Mouse (Mus musculus): ENCODE results near the gene Gm2115. TPM values are rescaled to one million over a fixed set of nuclear protein-coding genes. Genes with fewer than 3 reads are reported as not detected.

Gm2115 gene
- total and polyA plus RNA-seq, 3 experiments: under 0.01 to 0.14 TPM; not detected in 1

GRCm38 (mm10) chr7:84578841-84579240 lies 50.1 kb downstream of the Gm2115 start:
- no peak overlapping the region for H3K9ac ChIP-seq (ENCODE audit: insufficient read depth, low read depth)
- in situ Hi-C loops (cut with MboI; ENCODE audit: low pct_ligation_motif_present, low pct_unique_long_range_greater_than_20kb, low sequenced_read_pairs) (no loop called here), dilution Hi-C loops (cut with MboI; ENCODE audit: extremely low pct_ligation_motif_present, extremely low pct_unique_long_range_greater_than_20kb, low sequenced_read_pairs) (no loop called here)
- peaks cover 2 to 9% of the 10 kb centered on the region in 2 experiments; a peak in 1 of 4 replicates for H3K4me1 ChIP-seq (ENCODE audit: control insufficient read depth in 1 of 2, insufficient read depth in 2 of 2)
- H3K4me2 ChIP-seq (ENCODE audit: insufficient read depth, low read depth, poor library complexity, severe bottlenecking): no peak overlapping the region
- no peak overlapping the region for H3K4me3 ChIP-seq (replicated peaks in 1 of 3; ENCODE audit: low read depth in 2 of 3, low read length in 2 of 3, poor library complexity in 1 of 3)
- no peaks in the 10 kb centered on the region for H3K79me2 ChIP-seq (replicated peaks; ENCODE audit: control insufficient read depth, extremely low read depth, insufficient read depth, poor library complexity, severe bottlenecking)
- peaks cover 4 to 26% of the 10 kb centered on the region in 2 experiments for H3K36me3 ChIP-seq (replicated peaks in 1 of 2; ENCODE audit: control insufficient read depth in 1 of 2, insufficient read depth in 1 of 2, low read length in 1 of 2)
- H3K27ac ChIP-seq (ENCODE audit: insufficient read depth, low read depth): no peak overlapping the region
- no peaks in the 10 kb centered on the region for H3K9me3 ChIP-seq (replicated peaks; ENCODE audit: low read length)
- H3K27me3 ChIP-seq (replicated peaks): no peaks in the 10 kb centered on the region
- no peak for TF ChIP-seq ZKSCAN1 (IDR thresholded peaks at IDR 0.05; ENCODE audit: borderline replicate concordance, low read depth, low read length)
- TF ChIP-seq TCF12 (IDR thresholded peaks at IDR 0.05; ENCODE audit: low read depth, low read length): no peak
- TF ChIP-seq E2F4 (IDR thresholded peaks at IDR 0.05; ENCODE audit: insufficient replicate concordance, low read depth, low read length): no peak
- no peak for DNase-seq (ENCODE audit: extremely low read depth)

GRCm38 (mm10) chr7:84579769-84580168 lies 51.0 kb downstream of the Gm2115 start:
- Histone ChIP-seq H3K4me2 (ENCODE audit: insufficient read depth, low read depth, poor library complexity, severe bottlenecking) (no peak overlapping the region), H3K27me3 (replicated peaks) (no peaks in the 10 kb centered on the region), H3K27ac (ENCODE audit: insufficient read depth, low read depth) (no peak overlapping the region), H3K9me3 (replicated peaks; ENCODE audit: low read length) (no peaks in the 10 kb centered on the region), H3K9ac (ENCODE audit: insufficient read depth, low read depth) (no peak overlapping the region), H3K4me1 (ENCODE audit: control insufficient read depth in 1 of 2, insufficient read depth in 2 of 2) (peaks cover under 1 to 18% of the 10 kb centered on the region in 2 experiments; a peak in 3 of 4 replicates), H3K36me3 (replicated peaks in 1 of 2; ENCODE audit: control insufficient read depth in 1 of 2, insufficient read depth in 1 of 2, low read length in 1 of 2) (peaks cover 9 to 35% of the 10 kb centered on the region in 2 experiments), H3K4me3 (replicated peaks in 1 of 3; ENCODE audit: low read depth in 2 of 3, low read length in 2 of 3, poor library complexity in 1 of 3) (no peak overlapping the region), H3K79me2 (replicated peaks; ENCODE audit: control insufficient read depth, extremely low read depth, insufficient read depth, poor library complexity, severe bottlenecking) (no peaks in the 10 kb centered on the region)
- DNase-seq (ENCODE audit: extremely low read depth): no peak
- TF ChIP-seq MAZ (IDR thresholded peaks at IDR 0.05; ENCODE audit: low read depth, low read length): no peak
- TF ChIP-seq NRF1 (IDR thresholded peaks at IDR 0.05; ENCODE audit: low read depth, low read length): no peak
- no peak for TF ChIP-seq GABPA (IDR thresholded peaks at IDR 0.05; ENCODE audit: insufficient replicate concordance, low read depth, low read length)
- TF ChIP-seq MAX (IDR thresholded peaks at IDR 0.05; ENCODE audit: low read length): no peak
- TF ChIP-seq NELFE (IDR thresholded peaks at IDR 0.05; ENCODE audit: low read depth, low read length): no peak
- TF ChIP-seq CHD1 (IDR thresholded peaks at IDR 0.05; ENCODE audit: low read depth, low read length): no peak
- TF ChIP-seq EP300 (IDR thresholded peaks at IDR 0.05; ENCODE audit: low read length): no peak
- TF ChIP-seq MEF2A (IDR thresholded peaks at IDR 0.05; ENCODE audit: borderline replicate concordance, low read depth, low read length): no peak
- TF ChIP-seq TBP (conservative IDR thresholded peaks at IDR 0.05; ENCODE audit: low read depth, low read length): no peak
- no peak for TF ChIP-seq USF2 (conservative IDR thresholded peaks at IDR 0.05; ENCODE audit: low read depth, low read length)
- no peak for TF ChIP-seq UBTF (IDR thresholded peaks at IDR 0.05; ENCODE audit: low read depth, low read length)
- no peak for TF ChIP-seq CTCF (conservative IDR thresholded peaks at IDR 0.05 in 1 of 2, IDR thresholded peaks at IDR 0.05 in 1 of 2; ENCODE audit: low read depth in 2 of 2, low read length in 2 of 2)
- TF ChIP-seq POLR2AphosphoS2 (IDR thresholded peaks at IDR 0.05; ENCODE audit: low read depth, low read length): no peak
- TF ChIP-seq MXI1 (IDR thresholded peaks at IDR 0.05; ENCODE audit: low read depth, low read length): no peak
- no peak for TF ChIP-seq ETS1 (conservative IDR thresholded peaks at IDR 0.05; ENCODE audit: low read depth, low read length)
- no peak for TF ChIP-seq ZC3H11A (IDR thresholded peaks at IDR 0.05; ENCODE audit: low read depth, low read length)
- TF ChIP-seq BHLHE40 (IDR thresholded peaks at IDR 0.05; ENCODE audit: low read depth, low read length): no peak
- TF ChIP-seq ZNF384 (IDR thresholded peaks at IDR 0.05; ENCODE audit: low read depth, low read length): no peak
- TF ChIP-seq RCOR1 (conservative IDR thresholded peaks at IDR 0.05; ENCODE audit: low read depth, low read length): no peak
- in situ Hi-C loops (cut with MboI; ENCODE audit: low pct_ligation_motif_present, low pct_unique_long_range_greater_than_20kb, low sequenced_read_pairs) (no loop called here), dilution Hi-C loops (cut with MboI; ENCODE audit: extremely low pct_ligation_motif_present, extremely low pct_unique_long_range_greater_than_20kb, low sequenced_read_pairs) (no loop called here)

Data from CH12.LX (cell line).